Mouse (Mus musculus) forebrain, embryonic 16.5 days (tissue): ENCODE data around the gene Pde2a. TPM values are rescaled to one million over a fixed set of nuclear protein-coding genes. Genes with fewer than 3 reads are reported as not detected.

Source experiments
- microRNA counts: library from miRNA; unstranded; fragments of <30 nt; microRNA quantifications from one replicate; lab custom pipeline; 2016
- microRNA-seq: library from miRNA; unstranded; fragments of <30 nt; microRNA quantifications from one replicate; pipeline ENCODE4, GENCODE M21; 2017
- polyA plus RNA-seq: library from polyadenylated mRNA; unstranded; fragments of >200 nt; fragmentation: Nextera tagmentation; extraction: Ambion mirVana; gene quantifications from 2 replicates; pipeline ENCODE4 v1.2.1, GENCODE M21; 2015

The Pde2a gene
- polyA plus RNA-seq, 1 experiment from 2014 or later = 58.6 TPM

MicroRNA genes within 50 kb of the gene (microRNA counts, 519-probe panel; counts per million panel counts)
- microRNA mmu-miR-139-3p (lab: Ali Mortazavi, UCI) = 1,036 counts per million, percentile 7 among the panel's probes with 10 or more counts
- microRNA mmu-miR-139-5p (lab: Ali Mortazavi, UCI) = 2,291 counts per million, percentile 51 among the panel's probes with 10 or more counts

Small RNAs within 50 kb of the gene (microRNA-seq; reads per million reads assigned to microRNA genes)
- 4,977 reads per million, percentile 91 among the genes with 10 or more reads in this experiment for gene Mir139

Other genes starting within 250 kb of the Pde2a start
- 28.7 and 33.0 TPM in 2 replicates for gene Atg16l2, start 119.4 kb upstream of the Pde2a start, polyA plus RNA-seq
- gene Stard10, start 104.6 kb upstream of the Pde2a start, polyA plus RNA-seq = 6.1 and 6.2 TPM in 2 replicates
- gene Arap1, start 73.6 kb upstream of the Pde2a start, polyA plus RNA-seq = 7.7 and 8.8 TPM in 2 replicates
- gene Gm45837, start 10.8 kb upstream of the Pde2a start, polyA plus RNA-seq = not detected in 2 replicates
- gene Art2b, start 163.9 kb downstream of the Pde2a start, polyA plus RNA-seq = not detected in 2 replicates
- 42.0 and 51.9 TPM in 2 replicates for gene Clpb, start 241.9 kb downstream of the Pde2a start, polyA plus RNA-seq